Mouse (Mus musculus): ENCODE data around the gene Crtc3.

GRCm38 (mm10) chr7:80635866-80636265 lies 52.8 kb downstream of the Crtc3 start:
- no peak for TF ChIP-seq CTCF (IDR thresholded peaks at IDR 0.05; ENCODE audit: insufficient read depth, low read depth, low read length)
- TF ChIP-seq POLR2A (IDR thresholded peaks at IDR 0.05; ENCODE audit: insufficient read depth, low read depth, low read length): no peak

All from olfactory bulb, adult 2 months (tissue).